Mouse (Mus musculus): ENCODE data around the gene Aldh1a1. TPM values are rescaled to one million over a fixed set of nuclear protein-coding genes. Genes with fewer than 3 reads are reported as not detected.
"Not testable (repeated sequence)": the region's sequence is repeated elsewhere in the genome, so short reads cannot be mapped to it uniquely, and the experiment has no call there.

Gene Aldh1a1
- 0.95 and 1.1 TPM in 2 replicates for polyA plus RNA-seq (2015; fragmentation: Nextera tagmentation; extraction: Ambion mirVana)

GRCm38 (mm10) chr19:20492491-20492890 lies at the start of gene Aldh1a1:
Gene Aldh1a1, plus strand, starts transcription at chr19:20492715.
- DNase-seq (ENCODE audit: low spot score) = no peak

GRCm38 (mm10) chr19:20447807-20448206 lies 44.7 kb upstream of the Aldh1a1 start:
- DNase-seq (ENCODE audit: low spot score) = no peak

GRCm38 (mm10) chr19:20449546-20449945 lies 43.0 kb upstream of the Aldh1a1 start:
- DNase-seq (ENCODE audit: low spot score) = no peak

GRCm38 (mm10) chr19:20451045-20451444 lies 41.5 kb upstream of the Aldh1a1 start:
- DNase-seq (ENCODE audit: low spot score) = no peak

GRCm38 (mm10) chr19:20484497-20484896 lies 8.0 kb upstream of the Aldh1a1 start:
- no peak for DNase-seq (ENCODE audit: low spot score)

- no peak for DNase-seq (ENCODE audit: low spot score)
Measured at GRCm38 (mm10) chr19:20491950-20492349, 565 bp upstream of the Aldh1a1 start.

GRCm38 (mm10) chr19:20496476-20496875 lies 4.0 kb downstream of the Aldh1a1 start:
- no peak for DNase-seq (ENCODE audit: low spot score)

- no peak for DNase-seq (ENCODE audit: low spot score)
Measured at GRCm38 (mm10) chr19:20505359-20505758, 12.8 kb downstream of the Aldh1a1 start.

GRCm38 (mm10) chr19:20506936-20507615 lies 14.6 kb downstream of the Aldh1a1 start:
- no peak for DNase-seq (ENCODE audit: low spot score)

GRCm38 (mm10) chr19:20508609-20509008 lies 16.1 kb downstream of the Aldh1a1 start:
- DNase-seq (ENCODE audit: low spot score) = no peak

- DNase-seq (ENCODE audit: low spot score) = no peak
Measured at GRCm38 (mm10) chr19:20511971-20512370, 19.5 kb downstream of the Aldh1a1 start.

GRCm38 (mm10) chr19:20513181-20513580 lies 20.7 kb downstream of the Aldh1a1 start:
- DNase-seq (ENCODE audit: low spot score) = no peak

- DNase-seq (ENCODE audit: low spot score) = no peak
Measured at GRCm38 (mm10) chr19:20513688-20514361, 21.3 kb downstream of the Aldh1a1 start.

- DNase-seq (ENCODE audit: low spot score) = no peak
Measured at GRCm38 (mm10) chr19:20516481-20516880, 24.0 kb downstream of the Aldh1a1 start.

- not testable (repeated sequence) for DNase-seq (ENCODE audit: low spot score)
Measured at GRCm38 (mm10) chr19:20529156-20529555, 36.6 kb downstream of the Aldh1a1 start.

- no peak for DNase-seq (ENCODE audit: low spot score)
Measured at GRCm38 (mm10) chr19:20529921-20530696, 37.6 kb downstream of the Aldh1a1 start.

GRCm38 (mm10) chr19:20536538-20536937 lies 44.0 kb downstream of the Aldh1a1 start:
- DNase-seq (ENCODE audit: low spot score) = no peak

- no peak for DNase-seq (ENCODE audit: low spot score)
Measured at GRCm38 (mm10) chr19:20541044-20541443, 48.5 kb downstream of the Aldh1a1 start.

GRCm38 (mm10) chr19:20541924-20542323 lies 49.4 kb downstream of the Aldh1a1 start:
- DNase-seq (ENCODE audit: low spot score) = no peak

- no peak for DNase-seq (ENCODE audit: low spot score)
Measured at GRCm38 (mm10) chr19:20543816-20544215, 51.3 kb downstream of the Aldh1a1 start.

GRCm38 (mm10) chr19:20544941-20545340 lies 52.4 kb downstream of the Aldh1a1 start:
- DNase-seq (ENCODE audit: low spot score) = no peak

- DNase-seq (ENCODE audit: low spot score) = no peak
Measured at GRCm38 (mm10) chr19:20547025-20547424, 54.5 kb downstream of the Aldh1a1 start.

All from thymus, postnatal 0 days (tissue).